Comparison of ENCODE assay signal across 9 mouse cellular contexts in genomic region chr19:12596290-12597072, GRCm38 (mm10). TPM values are rescaled to one million over a fixed set of nuclear protein-coding genes. Genes with fewer than 3 reads are reported as not detected.
DNase-seq lines count a peak whose midpoint lies in the region; ATAC-seq and TF ChIP-seq lines count a peak whose summit lies in the region.
"Had no signal": no experiment of that assay in that cellular context is flagged by ENCODE, and none has a peak within 500 bp of the region (broad histone marks: within the 10 kb centered on the region; RNA-seq: fewer than 3 reads in every experiment).

No protein-coding gene starts in this region.

- dilution Hi-C loops in CH12.LX (cut with MboI; ENCODE audit: extremely low pct_ligation_motif_present, extremely low pct_unique_long_range_greater_than_20kb, low sequenced_read_pairs): no loop called here

- H3K9me3 ChIP-seq in heart, embryonic 15.5 days (replicated peaks): no peaks in the 10 kb centered on the region
- no peaks in the 10 kb centered on the region for H3K9me3 ChIP-seq in CH12.LX (replicated peaks; ENCODE audit: low read length)
- H3K9me3 ChIP-seq in hindbrain, embryonic 15.5 days: no peaks in the 10 kb centered on the region
- H3K9me3 ChIP-seq in stomach, postnatal 0 days (ENCODE audit: control insufficient read depth, low read length): no peaks in the 10 kb centered on the region

- ATAC-seq in heart, embryonic 15.5 days (replicated peaks; ENCODE audit: insufficient number of reproducible peaks, insufficient read depth, low FRiP score, low read depth): peak; percentile 56
- peak; percentile 57 for ATAC-seq in hindbrain, embryonic 15.5 days (ENCODE audit: low FRiP score, low read depth)
- peak; percentile 6; the same call in 1 of the 2 replicates for ATAC-seq in megakaryocyte, adult 5-6 weeks (ENCODE audit: poor library complexity, severe bottlenecking)
- ATAC-seq in stomach, postnatal 0 days (ENCODE audit: low FRiP score, low TSS enrichment): peak; percentile 56

- WGBS in heart, embryonic 15.5 days: 16% methylated on average over 23 of the region's 23 CpGs
- 17% methylated on average over 23 of the region's 23 CpGs for WGBS in hindbrain, embryonic 15.5 days
- 15% methylated on average over 22 of the region's 23 CpGs for WGBS in stomach, postnatal 0 days

- TF ChIP-seq RAD21 in CH12.LX (IDR thresholded peaks at IDR 0.05; ENCODE audit: low read depth, low read length): no peak

- in situ Hi-C loops in CH12.LX (cut with MboI; ENCODE audit: low pct_ligation_motif_present, low pct_unique_long_range_greater_than_20kb, low sequenced_read_pairs): no loop called here

- H3K27ac ChIP-seq in heart, embryonic 15.5 days: 0 out of 2 replicates have a peak overlapping the region, but pooled peaks have one; percentile 57
- no peak overlapping the region for H3K27ac ChIP-seq in CH12.LX (ENCODE audit: insufficient read depth, low read depth)
- H3K27ac ChIP-seq in hindbrain, embryonic 15.5 days (replicated peaks): peak overlapping the region; percentile 88
- H3K27ac ChIP-seq in stomach, postnatal 0 days (replicated peaks): peak overlapping the region; percentile 92

- peak overlapping the region; percentile 100 for H3K4me2 ChIP-seq in heart, embryonic 15.5 days
- peak overlapping the region; percentile 47 for H3K4me2 ChIP-seq in CH12.LX (ENCODE audit: insufficient read depth, low read depth, poor library complexity, severe bottlenecking)
- H3K4me2 ChIP-seq in hindbrain, embryonic 15.5 days: peak overlapping the region; percentile 86
- H3K4me2 ChIP-seq in stomach, postnatal 0 days (replicated peaks; ENCODE audit: low read depth): peak overlapping the region; percentile 98

- no peak for DNase-seq in heart, postnatal 36 days
- DNase-seq in CH12.LX (ENCODE audit: extremely low read depth): no peak
- DNase-seq in cerebellum, postnatal 25 days: peak; percentile 5 to 46
- DNase-seq in stomach, postnatal 0 days (ENCODE audit: low spot score): peak; percentile 48
- DNase-seq in gastrocnemius, postnatal 14 days: no peak

- TF ChIP-seq POLR2A in CH12.LX (IDR thresholded peaks at IDR 0.05; ENCODE audit: low read depth, low read length): no peak

- peak overlapping the region; percentile 70 for H3K9ac ChIP-seq in heart, embryonic 15.5 days
- peak overlapping the region; percentile 46 for H3K9ac ChIP-seq in CH12.LX (ENCODE audit: insufficient read depth, low read depth)
- H3K9ac ChIP-seq in hindbrain, embryonic 15.5 days: peak overlapping the region; percentile 89
- H3K9ac ChIP-seq in stomach, postnatal 0 days (ENCODE audit: low read length): peak overlapping the region; percentile 78

- no peaks in the 10 kb centered on the region for H3K27me3 ChIP-seq in heart, embryonic 15.5 days
- H3K27me3 ChIP-seq in CH12.LX (replicated peaks): no peaks in the 10 kb centered on the region
- H3K27me3 ChIP-seq in hindbrain, embryonic 15.5 days: no peaks in the 10 kb centered on the region
- no peaks in the 10 kb centered on the region for H3K27me3 ChIP-seq in stomach, postnatal 0 days (ENCODE audit: control insufficient read depth, insufficient read depth, low read length)

- peak overlapping the region; percentile 65 for H3K4me3 ChIP-seq in heart, embryonic 15.5 days
- H3K4me3 ChIP-seq in CH12.LX (replicated peaks in 1 of 3; ENCODE audit: low read depth in 2 of 3, low read length in 2 of 3, poor library complexity in 1 of 3): peak overlapping the region; percentile 24 to 73 (median 63)
- peak overlapping the region; percentile 83 for H3K4me3 ChIP-seq in hindbrain, embryonic 15.5 days
- peak overlapping the region; percentile 69 for H3K4me3 ChIP-seq in stomach, postnatal 0 days (ENCODE audit: low read depth, low read length)

- H3K79me2 ChIP-seq in CH12.LX (replicated peaks; ENCODE audit: control insufficient read depth, extremely low read depth, insufficient read depth, poor library complexity, severe bottlenecking): no peaks in the 10 kb centered on the region

- TF ChIP-seq EP300 in CH12.LX (IDR thresholded peaks at IDR 0.05; ENCODE audit: low read length): 0 out of 2 replicates have a peak, but pooled peaks have one; percentile 3
- TF ChIP-seq EP300 in stomach, postnatal 0 days (optimal IDR thresholded peaks at IDR 0.05): no peak

- H3K4me1 ChIP-seq in heart, embryonic 15.5 days (replicated peaks): peaks cover 7% of the 10 kb centered on the region
- H3K4me1 ChIP-seq in CH12.LX (ENCODE audit: control insufficient read depth in 1 of 2, insufficient read depth in 2 of 2): peaks cover 4 to 11% of the 10 kb centered on the region in 2 experiments
- H3K4me1 ChIP-seq in hindbrain, embryonic 15.5 days (replicated peaks): peaks cover 11% of the 10 kb centered on the region
- no peaks in the 10 kb centered on the region; the same call in 1 of the 2 replicates for H3K4me1 ChIP-seq in stomach, postnatal 0 days (replicated peaks; ENCODE audit: control insufficient read depth, insufficient read depth)

- TF ChIP-seq CTCF in CH12.LX (conservative IDR thresholded peaks at IDR 0.05 in 1 of 2, IDR thresholded peaks at IDR 0.05 in 1 of 2; ENCODE audit: low read depth in 2 of 2, low read length in 2 of 2): no peak
- no peak for TF ChIP-seq CTCF in stomach, postnatal 0 days (IDR thresholded peaks at IDR 0.05; ENCODE audit: low read depth)

- no peaks in the 10 kb centered on the region for H3K36me3 ChIP-seq in heart, embryonic 15.5 days
- peaks cover 0 to 8% of the 10 kb centered on the region in 2 experiments for H3K36me3 ChIP-seq in CH12.LX (replicated peaks in 1 of 2; ENCODE audit: control insufficient read depth in 1 of 2, insufficient read depth in 1 of 2, low read length in 1 of 2)
- no peaks in the 10 kb centered on the region for H3K36me3 ChIP-seq in hindbrain, embryonic 15.5 days
- H3K36me3 ChIP-seq in stomach, postnatal 0 days (ENCODE audit: control insufficient read depth, insufficient read depth, low read length): no peaks in the 10 kb centered on the region

- intact Hi-C loops in heart, postnatal 36 days (cut with DNase I): loop anchor here (5.0 to 10.0 kb wide), 2 partner anchors 201 to 582 kb away; partner anchors contain the start of genes Lpxn and Zfp91
- intact Hi-C loops in gastrocnemius, postnatal 14 days (cut with DNase I; ENCODE audit: low total_unique reads): loop anchor here (5.0 to 10.0 kb wide), 3 partner anchors 52 to 208 kb away; partner anchors contain the start of gene Fam111a

TF ChIP-seq in CH12.LX, 34 proteins besides CTCF, POLR2A, EP300 and RAD21:
- TF ChIP-seq CHD2 (IDR thresholded peaks at IDR 0.05; ENCODE audit: low read length): no peak
- TF ChIP-seq ELF1 (IDR thresholded peaks at IDR 0.05; ENCODE audit: low read depth, low read length): no peak
- no peak for TF ChIP-seq MAFK (IDR thresholded peaks at IDR 0.05; ENCODE audit: insufficient replicate concordance, low read length)
- no peak for TF ChIP-seq ZMIZ1 (IDR thresholded peaks at IDR 0.05; ENCODE audit: low read depth, low read length)
- TF ChIP-seq MYC (IDR thresholded peaks at IDR 0.05; ENCODE audit: low read depth, low read length): no peak
- TF ChIP-seq USF2 (conservative IDR thresholded peaks at IDR 0.05; ENCODE audit: low read depth, low read length): no peak
- TF ChIP-seq NELFE (IDR thresholded peaks at IDR 0.05; ENCODE audit: low read depth, low read length): no peak
- no peak for TF ChIP-seq NRF1 (IDR thresholded peaks at IDR 0.05; ENCODE audit: low read depth, low read length)
- TF ChIP-seq SIN3A (IDR thresholded peaks at IDR 0.05; ENCODE audit: low read length): no peak
- TF ChIP-seq USF1 (IDR thresholded peaks at IDR 0.05; ENCODE audit: low read depth, low read length): no peak

RNA-seq across cellular contexts. Expression of gene Gm4952, which starts 3.3 kb away (rescaled TPM):
- polyA plus RNA-seq in heart, embryonic 15.5 days (2015; fragmentation: Nextera tagmentation; extraction: Ambion mirVana): 0.10 and 0.15 TPM in 2 replicates
- not detected for total RNA-seq in heart, postnatal 36 days (2021)
- total RNA-seq in CH12.LX (2012; rRNA removed): 0.13 and 0.17 TPM in 2 replicates
- 0.26 TPM in 1 of 2 replicates, not detected in the other for total RNA-seq in CH12.LX (2014; rRNA removed)
- polyA plus RNA-seq in CH12.LX (2012; ENCODE audit: insufficient read length, low read depth): not detected in 2 replicates
- 0.10 and 0.31 TPM in 2 replicates for polyA plus RNA-seq in hindbrain, embryonic 15.5 days (2015; fragmentation: Nextera tagmentation; extraction: Ambion mirVana)
- total RNA-seq in megakaryocyte, adult 5-6 weeks (2015): not detected in 2 replicates
- total RNA-seq in megakaryocyte, adult 5-6 weeks (2017): not detected in 2 replicates
- polyA plus RNA-seq in stomach, postnatal 0 days (2015; fragmentation: Nextera tagmentation; extraction: Ambion mirVana): 1.2 and 1.5 TPM in 2 replicates
- total RNA-seq in gastrocnemius, postnatal 14 days (2021): not detected
- polyA plus RNA-seq: large intestine, adult 2 months had no signal

RNA-seq across cellular contexts. Expression of gene Glyat, which starts 36.6 kb away (rescaled TPM):
- polyA plus RNA-seq in heart, embryonic 15.5 days (2015; fragmentation: Nextera tagmentation; extraction: Ambion mirVana): not detected in 2 replicates
- not detected for total RNA-seq in heart, postnatal 36 days (2021)
- total RNA-seq in CH12.LX (2012; rRNA removed) (not detected in 2 replicates), CH12.LX (2014; rRNA removed) (not detected in 2 replicates)
- not detected in 2 replicates for polyA plus RNA-seq in CH12.LX (2012; ENCODE audit: insufficient read length, low read depth)
- not detected in 2 replicates for polyA plus RNA-seq in hindbrain, embryonic 15.5 days (2015; fragmentation: Nextera tagmentation; extraction: Ambion mirVana)
- total RNA-seq in megakaryocyte, adult 5-6 weeks (2015): not detected in 2 replicates
- total RNA-seq in megakaryocyte, adult 5-6 weeks (2017): not detected in 2 replicates
- 0.04 TPM in 1 of 2 replicates, not detected in the other for polyA plus RNA-seq in stomach, postnatal 0 days (2015; fragmentation: Nextera tagmentation; extraction: Ambion mirVana)
- total RNA-seq in gastrocnemius, postnatal 14 days (2021): under 1 TPM in 1 of 2 experiments, not detected in 1; 0.06 TPM
- polyA plus RNA-seq: large intestine, adult 2 months had no signal

RNA-seq across cellular contexts. Expression of gene Fam111a, which starts 50.9 kb away (rescaled TPM):
- polyA plus RNA-seq in heart, embryonic 15.5 days (2015; fragmentation: Nextera tagmentation; extraction: Ambion mirVana): 16.6 and 17.3 TPM in 2 replicates
- 1 to 10 TPM; 5.9 to 6.9 TPM for total RNA-seq in heart, postnatal 36 days (2021)
- total RNA-seq in CH12.LX (2012; rRNA removed) (47.6 and 53.6 TPM in 2 replicates), CH12.LX (2014; rRNA removed) (92.6 and 110 TPM in 2 replicates)
- polyA plus RNA-seq in CH12.LX (2012; ENCODE audit: insufficient read length, low read depth): 102 and 103 TPM in 2 replicates
- 6.6 and 7.9 TPM in 2 replicates for polyA plus RNA-seq in hindbrain, embryonic 15.5 days (2015; fragmentation: Nextera tagmentation; extraction: Ambion mirVana)
- total RNA-seq in megakaryocyte, adult 5-6 weeks (2015): 308 and 344 TPM in 2 replicates
- 409 TPM in 2 replicates for total RNA-seq in megakaryocyte, adult 5-6 weeks (2017)
- 8.2 TPM in 2 replicates for polyA plus RNA-seq in stomach, postnatal 0 days (2015; fragmentation: Nextera tagmentation; extraction: Ambion mirVana)
- 1 to 10 TPM; 3.9 to 5.5 TPM for total RNA-seq in gastrocnemius, postnatal 14 days (2021)

Comparison
In these comparisons a context has a peak if more than half of its experiments do, and no peak if none do; other contexts are left out.
1. ATAC-seq: peak in every context shown above with its lines; median percentile 57 in hindbrain, embryonic 15.5 days; 56 in heart, embryonic 15.5 days; 56 in stomach, postnatal 0 days; 6 in megakaryocyte, adult 5-6 weeks.
2. H3K4me2 ChIP-seq: peak in every context shown above with its lines; median percentile 100 in heart, embryonic 15.5 days; 98 in stomach, postnatal 0 days; 86 in hindbrain, embryonic 15.5 days; 47 in CH12.LX.
3. DNase-seq: peak in cerebellum, postnatal 25 days (2 of 2) and stomach, postnatal 0 days (single experiment); none in heart, postnatal 36 days (0 of 2), CH12.LX (single experiment) and gastrocnemius, postnatal 14 days (single experiment).
4. RNA of gene Fam111a, which starts 50.9 kb away (total RNA-seq): 308 to 409 TPM in megakaryocyte, adult 5-6 weeks and 47.6 to 110 TPM in CH12.LX; 5.9 to 6.9 TPM in heart, postnatal 36 days and 3.9 to 5.5 TPM in gastrocnemius, postnatal 14 days; every median in the first group is over 4 times any median in the second.
5. Peak in every context shown above with its lines, with median percentiles within 50 percentile points of each other: H3K4me3 ChIP-seq and H3K9ac ChIP-seq.